Mouse (Mus musculus): ENCODE data around the gene Amh. TPM values are rescaled to one million over a fixed set of nuclear protein-coding genes. Genes with fewer than 3 reads are reported as not detected.
A peak's percentile ranks its signal among the peaks of the same experiment; 100 is the strongest.

The Amh gene
- 1 to 10 TPM; 3.3 to 3.6 TPM for total RNA-seq (2021)
- long read RNA-seq: 0 reads

- no peak for DNase-seq (ENCODE audit: low spot score in 2 of 2)
Observed at GRCm38 (mm10) chr10:80804916-80805315, at the start of gene Amh. Amh (plus strand) TSS chr10:80805243.

GRCm38 (mm10) chr10:80755291-80756015 lies 49.6 kb upstream of the Amh start:
- DNase-seq (ENCODE audit: low spot score in 2 of 2): no peak

GRCm38 (mm10) chr10:80756099-80756498 lies 48.9 kb upstream of the Amh start:
- no peak for DNase-seq (ENCODE audit: low spot score in 2 of 2)

GRCm38 (mm10) chr10:80756509-80756908 lies 48.5 kb upstream of the Amh start:
- DNase-seq (ENCODE audit: low spot score in 2 of 2): no peak

- peak in 1 of 2 experiments; percentile 36 for DNase-seq (ENCODE audit: low spot score in 2 of 2)
Observed at GRCm38 (mm10) chr10:80756967-80757366, 48.1 kb upstream of the Amh start.

- DNase-seq (ENCODE audit: low spot score in 2 of 2): peak; percentile 60 to 71
Observed at GRCm38 (mm10) chr10:80757717-80758116, 47.3 kb upstream of the Amh start.

GRCm38 (mm10) chr10:80758651-80759050 lies 46.4 kb upstream of the Amh start:
- no peak for DNase-seq (ENCODE audit: low spot score in 2 of 2)

GRCm38 (mm10) chr10:80760596-80761524 lies 44.2 kb upstream of the Amh start:
- DNase-seq (ENCODE audit: low spot score in 2 of 2): no peak

GRCm38 (mm10) chr10:80761821-80762220 lies 43.2 kb upstream of the Amh start:
- no peak for DNase-seq (ENCODE audit: low spot score in 2 of 2)

- no peak for DNase-seq (ENCODE audit: low spot score in 2 of 2)
Observed at GRCm38 (mm10) chr10:80763502-80763901, 41.5 kb upstream of the Amh start.

- DNase-seq (ENCODE audit: low spot score in 2 of 2): no peak
Observed at GRCm38 (mm10) chr10:80765746-80766145, 39.3 kb upstream of the Amh start.

GRCm38 (mm10) chr10:80766161-80766815 lies 38.8 kb upstream of the Amh start:
- DNase-seq (ENCODE audit: low spot score in 2 of 2): no peak

GRCm38 (mm10) chr10:80768365-80768764 lies 36.7 kb upstream of the Amh start:
- DNase-seq (ENCODE audit: low spot score in 2 of 2): no peak

- DNase-seq (ENCODE audit: low spot score in 2 of 2): no peak
Observed at GRCm38 (mm10) chr10:80773816-80774215, 31.2 kb upstream of the Amh start.

GRCm38 (mm10) chr10:80774549-80774948 lies 30.5 kb upstream of the Amh start:
- peak; percentile 87 to 95 for DNase-seq (ENCODE audit: low spot score in 2 of 2)

GRCm38 (mm10) chr10:80774981-80775380 lies 30.1 kb upstream of the Amh start:
- DNase-seq (ENCODE audit: low spot score in 2 of 2): no peak

- no peak for DNase-seq (ENCODE audit: low spot score in 2 of 2)
Observed at GRCm38 (mm10) chr10:80775731-80776130, 29.3 kb upstream of the Amh start.

- DNase-seq (ENCODE audit: low spot score in 2 of 2): no peak
Observed at GRCm38 (mm10) chr10:80776358-80776869, 28.6 kb upstream of the Amh start.

GRCm38 (mm10) chr10:80777123-80777522 lies 27.9 kb upstream of the Amh start:
- no peak for DNase-seq (ENCODE audit: low spot score in 2 of 2)

GRCm38 (mm10) chr10:80779565-80779964 lies 25.5 kb upstream of the Amh start:
- no peak for DNase-seq (ENCODE audit: low spot score in 2 of 2)

GRCm38 (mm10) chr10:80784302-80784701 lies 20.7 kb upstream of the Amh start:
- no peak for DNase-seq (ENCODE audit: low spot score in 2 of 2)
